Mouse (Mus musculus) erythroblast, adult 5-6 weeks (primary cell): ENCODE results near the gene Cfap100. TPM values are rescaled to one million over a fixed set of nuclear protein-coding genes. Genes with fewer than 3 reads are reported as not detected.

Experiments used
- ATAC-seq: replicated peaks from 2 replicates; pipeline ENCODE4 v1.8.0; 2016; ENCODE audit warnings: moderate number of reproducible peaks, mild to moderate bottlenecking, moderate TSS enrichment, inconsistent platforms; ENCODE audit not compliant: poor library complexity, low FRiP score, severe bottlenecking
- total RNA-seq, 2 experiments: library from RNA; stranded (forward) in 1 of 2; stranded (reverse) in 1 of 2; fragments of 150-400 nt in 1 of 2; fragments of 200-764, 138-1000 nt in 1 of 2; gene quantifications; 2 replicates each; pipeline versions ENCODE4 v1.2.3 to v1.2.4; 2015 to 2017; ENCODE audit warnings: low replicate concordance in 2 of 2

Cfap100 gene
- total RNA-seq, 2 experiments from 2014 or later: not detected

GRCm38 (mm10) chr6:90395751-90396150 lies 32.8 kb downstream of the Cfap100 start:
- ATAC-seq: no peak

- no peak for ATAC-seq
Observed at GRCm38 (mm10) chr6:90393948-90394347, 34.6 kb downstream of the Cfap100 start.

DNA sequence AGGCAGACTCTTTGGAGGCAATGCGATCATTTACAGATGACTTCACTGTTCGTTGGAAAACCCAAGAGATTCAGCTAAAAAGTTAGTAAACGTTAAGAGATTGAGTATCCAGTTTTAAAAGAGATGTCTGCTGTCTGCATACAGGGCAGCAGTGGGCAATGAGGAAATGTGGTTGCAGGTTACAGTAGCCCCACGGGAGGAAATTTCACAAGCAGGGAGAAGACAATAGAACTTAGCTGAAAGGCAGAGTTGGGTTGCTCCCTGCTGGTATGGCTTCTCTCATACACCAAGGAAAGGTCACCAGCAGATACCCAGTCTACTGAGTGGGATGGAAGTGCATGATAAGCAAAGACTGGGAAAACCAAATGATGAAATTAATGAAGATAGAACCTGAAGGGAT lies 38.0 kb downstream of the Cfap100 start:
- ATAC-seq: no peak

DNA sequence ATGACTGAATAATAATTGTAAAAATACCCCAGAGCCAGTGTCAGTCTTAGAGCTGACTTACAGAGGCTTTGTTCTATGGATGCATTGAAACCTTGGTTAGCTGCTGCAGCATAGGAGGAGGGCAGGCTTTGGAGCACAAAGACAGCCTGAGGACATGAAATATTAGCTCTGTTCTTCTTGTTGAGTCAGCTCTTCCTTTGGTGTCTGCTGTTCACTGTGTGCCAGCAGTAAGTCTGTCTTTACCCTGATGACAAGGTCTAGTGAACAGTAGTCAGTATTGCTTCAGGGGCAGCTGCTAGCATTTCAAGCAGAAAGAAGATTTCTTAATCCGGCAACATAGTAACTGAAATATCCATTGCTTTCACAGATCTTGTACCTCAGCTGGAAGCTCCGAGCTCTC lies 47.1 kb downstream of the Cfap100 start:
- no peak for ATAC-seq

GRCm38 (mm10) chr6:90377708-90378107 lies 50.9 kb downstream of the Cfap100 start:
- ATAC-seq: no peak

DNA sequence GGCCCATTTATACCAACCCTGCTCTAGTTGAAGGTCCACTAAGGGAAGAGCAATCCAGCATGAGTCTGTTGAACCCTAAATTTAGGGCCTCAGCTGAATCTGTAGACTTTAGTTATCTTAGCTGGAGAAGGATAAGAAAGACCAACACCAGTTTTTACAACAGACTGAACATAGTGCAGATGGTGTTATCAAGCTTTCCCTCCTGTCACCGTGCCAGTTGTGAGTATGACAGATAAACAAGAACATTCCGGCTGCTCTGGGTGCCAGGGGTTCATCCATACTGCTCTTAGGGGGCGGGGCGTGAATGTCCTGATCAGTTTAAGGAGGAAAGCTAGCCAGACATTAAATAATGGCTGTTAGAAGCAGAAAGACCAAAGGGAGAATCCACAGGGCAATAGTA lies 54.0 kb downstream of the Cfap100 start:
- ATAC-seq: no peak

DNA sequence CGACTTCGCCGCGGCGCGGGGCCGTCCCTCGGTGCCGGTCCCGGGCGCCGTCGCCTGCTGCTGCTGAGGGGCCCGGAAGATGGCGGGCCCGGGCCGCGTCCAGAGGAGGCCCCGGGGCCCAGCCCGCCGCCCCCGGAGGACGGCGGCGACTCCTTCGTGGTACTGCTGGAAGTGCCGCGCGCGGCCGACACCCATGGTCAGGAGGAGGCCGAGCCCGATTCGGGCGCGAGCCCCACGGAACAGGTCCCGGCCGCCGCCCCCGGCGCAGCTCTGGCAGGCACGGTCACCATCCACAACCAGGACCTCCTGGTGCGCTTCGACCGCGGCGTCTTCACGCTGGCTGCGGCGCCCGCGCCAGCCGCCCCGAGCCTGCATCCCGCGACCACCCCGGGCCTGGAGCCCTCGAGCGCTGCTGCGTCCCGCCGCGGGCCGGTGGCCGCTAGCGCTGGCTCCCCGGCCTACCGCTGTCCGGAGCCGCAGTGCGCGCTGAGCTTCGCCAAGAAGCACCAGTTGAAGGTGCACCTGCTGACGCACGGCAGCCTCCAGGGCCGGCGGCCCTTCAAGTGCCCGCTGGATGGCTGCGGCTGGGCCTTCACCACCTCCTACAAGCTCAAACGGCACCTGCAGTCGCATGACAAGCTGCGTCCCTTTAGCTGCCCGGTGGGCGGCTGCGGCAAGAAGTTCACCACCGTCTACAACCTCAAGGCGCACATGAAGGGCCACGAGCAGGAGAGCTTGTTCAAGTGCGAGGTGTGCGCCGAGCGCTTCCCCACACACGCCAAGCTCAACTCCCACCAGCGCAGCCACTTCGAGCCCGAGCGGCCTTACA lies 58.7 kb downstream of the Cfap100 start:
- ATAC-seq: no peak

- peak; percentile 88 for ATAC-seq
Observed at GRCm38 (mm10) chr6:90368976-90369724, 59.4 kb downstream of the Cfap100 start, which contains the start of gene Zxdc. TSS of gene Zxdc (plus strand) at chr6:90369492.

DNA sequence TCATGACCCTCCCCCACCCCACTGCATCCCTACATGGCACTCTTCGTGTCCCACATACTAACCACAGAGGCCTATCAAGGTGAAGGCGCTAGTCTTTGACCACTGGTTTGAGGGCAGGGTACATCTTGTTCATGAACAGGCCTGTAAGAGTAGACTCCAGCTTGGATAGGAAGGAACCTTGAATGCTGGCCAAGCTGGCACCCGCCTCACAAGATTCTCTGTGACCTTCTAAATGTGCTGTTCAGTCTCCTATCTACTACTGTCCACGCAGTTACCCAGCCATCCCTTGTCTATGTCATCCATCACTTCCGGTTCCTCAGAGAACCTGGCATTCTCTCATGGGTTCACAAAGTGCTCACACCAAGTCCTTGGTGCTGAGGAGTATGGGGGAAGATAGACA lies 65.3 kb downstream of the Cfap100 start:
- no peak for ATAC-seq

- no peak for ATAC-seq
Observed at GRCm38 (mm10) chr6:90360922-90361614, 67.5 kb downstream of the Cfap100 start.

DNA sequence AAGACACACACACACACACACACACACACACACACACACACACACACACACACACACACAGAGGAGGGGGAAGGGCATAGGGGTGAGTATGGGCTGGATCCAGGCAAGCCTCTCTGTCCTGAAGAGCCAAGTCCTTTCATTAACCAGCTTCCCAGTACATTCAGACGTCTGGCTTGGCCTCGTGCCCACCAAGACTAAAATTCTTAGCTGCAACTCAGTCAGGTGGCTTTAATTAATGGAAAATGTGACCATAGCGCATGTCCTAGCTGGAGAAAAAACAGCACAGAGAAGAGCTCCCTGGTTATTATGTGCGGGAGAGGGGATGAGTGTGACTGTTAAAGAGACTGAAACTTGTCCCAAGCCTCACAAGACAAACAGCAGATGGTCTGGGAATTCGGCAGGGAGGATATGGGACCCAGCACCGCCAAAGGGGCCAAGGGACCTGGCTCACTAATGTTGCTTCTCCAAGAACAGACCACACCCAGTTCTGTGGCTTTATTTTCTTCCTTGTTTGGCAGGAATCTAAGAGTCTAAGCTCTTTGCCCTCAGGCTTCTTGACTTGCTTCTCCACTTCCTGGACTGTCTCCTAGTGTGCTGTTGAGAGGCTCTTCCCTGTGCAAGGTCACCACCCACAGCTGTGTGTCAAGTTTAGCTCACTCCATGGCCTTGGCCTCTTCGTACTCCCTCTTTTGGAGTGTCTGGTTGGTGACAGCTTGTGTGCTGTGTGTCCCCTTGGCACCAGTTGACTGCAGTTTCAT lies 68.4 kb downstream of the Cfap100 start:
- no peak for ATAC-seq

GRCm38 (mm10) chr6:90359445-90359844 lies 69.2 kb downstream of the Cfap100 start:
- no peak for ATAC-seq

DNA sequence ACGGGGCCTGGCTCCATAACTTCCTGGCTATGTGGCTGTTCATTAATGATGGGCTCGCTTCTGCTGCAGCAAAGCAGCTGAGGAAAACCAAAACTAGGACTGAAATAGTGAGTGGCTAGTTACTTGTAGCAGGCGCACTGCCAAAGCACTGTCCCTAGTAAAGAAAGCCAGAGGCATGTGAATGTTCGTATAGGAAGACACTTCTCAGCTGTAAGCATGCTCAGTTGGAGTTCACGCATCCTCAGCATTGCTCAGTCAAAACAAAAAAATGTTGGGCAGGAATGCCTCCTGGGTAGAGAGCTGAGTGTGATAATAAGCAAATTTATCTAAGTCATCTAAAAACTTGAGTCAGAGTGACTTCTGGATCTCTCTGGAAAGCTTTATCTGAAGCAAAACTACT lies 70.5 kb downstream of the Cfap100 start:
- no peak for ATAC-seq

Other genes with a start within 250 kb of the Cfap100 start
- not detected in 2 replicates for gene V1ra8, start 226.0 kb downstream of the Cfap100 start, total RNA-seq (2015; ENCODE audit: low replicate concordance)
- gene V1ra8, start 226.0 kb downstream of the Cfap100 start, total RNA-seq (2017; ENCODE audit: low replicate concordance): not detected in 2 replicates
- gene Vmn1r53, start 204.4 kb downstream of the Cfap100 start, total RNA-seq (2015; ENCODE audit: low replicate concordance): not detected in 2 replicates
- gene Vmn1r53, start 204.4 kb downstream of the Cfap100 start, total RNA-seq (2017; ENCODE audit: low replicate concordance): not detected in 2 replicates
- not detected in 2 replicates for gene Vmn1r54, start 182.5 kb downstream of the Cfap100 start, total RNA-seq (2015; ENCODE audit: low replicate concordance)
- gene Vmn1r54, start 182.5 kb downstream of the Cfap100 start, total RNA-seq (2017; ENCODE audit: low replicate concordance): not detected in 2 replicates
- not detected in 2 replicates for gene BC048671, start 127.6 kb downstream of the Cfap100 start, total RNA-seq (2015; ENCODE audit: low replicate concordance)
- not detected in 2 replicates for gene BC048671, start 127.6 kb downstream of the Cfap100 start, total RNA-seq (2017; ENCODE audit: low replicate concordance)
- 3.6 and 10.6 TPM in 2 replicates for gene Chst13, start 103.6 kb downstream of the Cfap100 start, total RNA-seq (2015; ENCODE audit: low replicate concordance)
- gene Chst13, start 103.6 kb downstream of the Cfap100 start, total RNA-seq (2017; ENCODE audit: low replicate concordance): 1.4 and 4.7 TPM in 2 replicates
- gene Uroc1, start 95.5 kb downstream of the Cfap100 start, total RNA-seq (2015; ENCODE audit: low replicate concordance): not detected in 2 replicates
- gene Uroc1, start 95.5 kb downstream of the Cfap100 start, total RNA-seq (2017; ENCODE audit: low replicate concordance): not detected in 2 replicates
- 2.7 and 3.1 TPM in 2 replicates for gene Zxdc, start 59.3 kb downstream of the Cfap100 start, total RNA-seq (2015; ENCODE audit: low replicate concordance)
- gene Zxdc, start 59.3 kb downstream of the Cfap100 start, total RNA-seq (2017; ENCODE audit: low replicate concordance): 3.5 and 4.5 TPM in 2 replicates
- gene Klf15, start 33.8 kb upstream of the Cfap100 start, total RNA-seq (2015; ENCODE audit: low replicate concordance): not detected in 2 replicates
- 0.42 and 0.43 TPM in 2 replicates for gene Klf15, start 33.8 kb upstream of the Cfap100 start, total RNA-seq (2017; ENCODE audit: low replicate concordance)
- not detected in 2 replicates for gene Aldh1l1, start 57.6 kb upstream of the Cfap100 start, total RNA-seq (2015; ENCODE audit: low replicate concordance)
- 1.2 TPM in 1 of 2 replicates, not detected in the other for gene Aldh1l1, start 57.6 kb upstream of the Cfap100 start, total RNA-seq (2017; ENCODE audit: low replicate concordance)
- gene Slc41a3, start 175.9 kb upstream of the Cfap100 start, total RNA-seq (2015; ENCODE audit: low replicate concordance): 1.3 and 1.5 TPM in 2 replicates
- gene Slc41a3, start 175.9 kb upstream of the Cfap100 start, total RNA-seq (2017; ENCODE audit: low replicate concordance): 1.8 and 2.7 TPM in 2 replicates